In genomic region chr2:44512334-44512733, GRCm38 (mm10) we compare ENCODE assay signal across 10 mouse cellular contexts.
DNase-seq lines count a peak whose midpoint lies in the region; ATAC-seq lines count a peak whose summit lies in the region.
"Had no signal": no experiment of that assay in that cellular context is flagged by ENCODE, and none has a peak within 500 bp of the region (broad histone marks: within the 10 kb centered on the region; RNA-seq: fewer than 3 reads in every experiment).

No protein-coding gene starts in this region.

- ATAC-seq in kidney, embryonic 16.5 days (ENCODE audit: low FRiP score, low TSS enrichment), result no peak
- ATAC-seq: liver, embryonic 12.5 days; midbrain, embryonic 15.5 days had no signal

- WGBS in kidney, embryonic 16.5 days, result 70% methylated on average over 8 of the region's 8 CpGs
- WGBS in midbrain, embryonic 10.5 days, result 88% methylated on average over 8 of the region's 8 CpGs

- no peaks in the 10 kb centered on the region for H3K27me3 ChIP-seq in kidney, embryonic 16.5 days (ENCODE audit: insufficient read depth, low read length)
- H3K27me3 ChIP-seq in midbrain, embryonic 10.5 days (ENCODE audit: low read depth, poor library complexity, severe bottlenecking), result no peaks in the 10 kb centered on the region
- H3K27me3 ChIP-seq: liver, embryonic 12.5 days; midbrain, embryonic 15.5 days had no signal

- no peaks in the 10 kb centered on the region for H3K9me3 ChIP-seq in kidney, embryonic 16.5 days (ENCODE audit: low read length)
- H3K9me3 ChIP-seq in midbrain, embryonic 10.5 days (replicated peaks), result no peaks in the 10 kb centered on the region
- H3K9me3 ChIP-seq: liver, embryonic 12.5 days; midbrain, embryonic 15.5 days had no signal

- H3K9ac ChIP-seq in kidney, embryonic 16.5 days (replicated peaks; ENCODE audit: low read length), result no peak overlapping the region
- H3K9ac ChIP-seq: liver, embryonic 12.5 days; midbrain, embryonic 15.5 days had no signal

- no peaks in the 10 kb centered on the region for H3K36me3 ChIP-seq in kidney, embryonic 16.5 days (ENCODE audit: insufficient read depth, low read length)
- H3K36me3 ChIP-seq in midbrain, embryonic 10.5 days, result no peaks in the 10 kb centered on the region
- H3K36me3 ChIP-seq: liver, embryonic 12.5 days; midbrain, embryonic 15.5 days had no signal

- no peak overlapping the region for H3K4me2 ChIP-seq in kidney, embryonic 16.5 days (replicated peaks; ENCODE audit: low read depth, low read length)
- H3K4me2 ChIP-seq: liver, embryonic 12.5 days; midbrain, embryonic 15.5 days had no signal

- H3K4me3 ChIP-seq in kidney, embryonic 16.5 days (ENCODE audit: low read length), result no peak overlapping the region
- no peak overlapping the region for H3K4me3 ChIP-seq in midbrain, embryonic 10.5 days
- H3K4me3 ChIP-seq: liver, embryonic 12.5 days; midbrain, embryonic 15.5 days had no signal

- H3K27ac ChIP-seq in kidney, embryonic 16.5 days (ENCODE audit: low read length), result no peak overlapping the region
- H3K27ac ChIP-seq in midbrain, embryonic 10.5 days (replicated peaks), result no peak overlapping the region
- H3K27ac ChIP-seq: liver, embryonic 12.5 days; midbrain, embryonic 15.5 days had no signal

- H3K4me1 ChIP-seq in kidney, embryonic 16.5 days (ENCODE audit: insufficient read depth, low read length), result no peaks in the 10 kb centered on the region
- no peaks in the 10 kb centered on the region for H3K4me1 ChIP-seq in midbrain, embryonic 10.5 days
- H3K4me1 ChIP-seq: liver, embryonic 12.5 days; midbrain, embryonic 15.5 days had no signal

- DNase-seq in embryo, embryonic 11 days, result peak; percentile 5
- no peak for DNase-seq in embryo, embryonic 10.5 days (ENCODE audit: low spot score)
- DNase-seq in ovary, postnatal 36 days (ENCODE audit: low spot score), result peak; percentile 45
- DNase-seq in ovary, postnatal 14 days (ENCODE audit: low spot score), result no peak
- peak; percentile 26 to 85 for DNase-seq in left cerebral cortex, adult 8-10 months (ENCODE audit: low spot score in 2 of 2)
- no peak for DNase-seq in c-Kit-positive CD71-positive TER-119-positive erythroid progenitor cells, embryonic 14.5 days (ENCODE audit: low spot score)
- no peak for DNase-seq in midbrain, embryonic 10.5 days (ENCODE audit: low spot score)

Comparison
In these comparisons a context has a peak if more than half of its experiments do, and no peak if none do; other contexts are left out.
1. DNase-seq: peak in embryo, embryonic 11 days (single experiment), ovary, postnatal 36 days (single experiment) and left cerebral cortex, adult 8-10 months (2 of 2); none in embryo, embryonic 10.5 days (single experiment), ovary, postnatal 14 days (single experiment), c-Kit-positive CD71-positive TER-119-positive erythroid progenitor cells, embryonic 14.5 days (single experiment) and midbrain, embryonic 10.5 days (single experiment).